23 mouse cellular contexts compared by ENCODE assay signal in genomic region chrX:7456851-7457250, GRCm38 (mm10).
DNase-seq lines count a peak whose midpoint lies in the region; ATAC-seq lines count a peak whose summit lies in the region.
"Had no signal": no experiment of that assay in that cellular context is flagged by ENCODE, and none has a peak within 500 bp of the region (broad histone marks: within the 10 kb centered on the region; RNA-seq: fewer than 3 reads in every experiment).

No protein-coding gene starts in this region.

- H3K27ac ChIP-seq in embryonic facial prominence, embryonic 14.5 days (replicated peaks; ENCODE audit: low read depth, low read length): no peak overlapping the region
- no peak overlapping the region for H3K27ac ChIP-seq in embryonic facial prominence, embryonic 10.5 days (replicated peaks)
- H3K27ac ChIP-seq in liver, embryonic 12.5 days: no peak overlapping the region
- H3K27ac ChIP-seq: embryonic facial prominence, embryonic 13.5 days; forebrain, embryonic 13.5 days; forebrain, embryonic 15.5 days had no signal

- no peaks in the 10 kb centered on the region for H3K36me3 ChIP-seq in embryonic facial prominence, embryonic 14.5 days (ENCODE audit: control insufficient read depth, insufficient read depth, low read length)
- no peaks in the 10 kb centered on the region for H3K36me3 ChIP-seq in embryonic facial prominence, embryonic 10.5 days (replicated peaks)
- no peaks in the 10 kb centered on the region for H3K36me3 ChIP-seq in liver, embryonic 12.5 days
- H3K36me3 ChIP-seq: embryonic facial prominence, embryonic 13.5 days; forebrain, embryonic 15.5 days; G1E had no signal

- H3K4me2 ChIP-seq in embryonic facial prominence, embryonic 14.5 days (ENCODE audit: low read depth, low read length): no peak overlapping the region
- H3K4me2 ChIP-seq in liver, embryonic 12.5 days: no peak overlapping the region
- H3K4me2 ChIP-seq: embryonic facial prominence, embryonic 13.5 days; forebrain, embryonic 13.5 days; forebrain, embryonic 15.5 days had no signal

- peak; percentile 57 for DNase-seq in embryonic facial prominence, embryonic 14.5 days (ENCODE audit: low spot score)
- no peak for DNase-seq in embryonic facial prominence, embryonic 10.5 days (ENCODE audit: low spot score)
- peak; percentile 1 for DNase-seq in lung, postnatal 36 days
- no peak for DNase-seq in lung, adult 18-20 months
- DNase-seq in NIH3T3 (ENCODE audit: low read depth): peak; percentile 9
- DNase-seq: adrenal gland, adult 2 months; adrenal gland, postnatal 10 days; adrenal gland, postnatal 25 days; B cell, adult 2 months; cerebellum, adult 11 months; cerebellum, adult 2 months; cerebellum, adult 9-10 months; cerebellum, postnatal 10 days; cerebellum, postnatal 25 days; forebrain, postnatal 0 days had no signal

- no peak overlapping the region for H3K9ac ChIP-seq in embryonic facial prominence, embryonic 14.5 days (ENCODE audit: low read depth, low read length)
- no peak overlapping the region for H3K9ac ChIP-seq in liver, embryonic 12.5 days
- H3K9ac ChIP-seq: embryonic facial prominence, embryonic 13.5 days; forebrain, embryonic 13.5 days; forebrain, embryonic 15.5 days; forebrain, postnatal 0 days had no signal

- H3K4me1 ChIP-seq in embryonic facial prominence, embryonic 14.5 days (ENCODE audit: control insufficient read depth, insufficient read depth, low read length): no peaks in the 10 kb centered on the region
- no peaks in the 10 kb centered on the region for H3K4me1 ChIP-seq in embryonic facial prominence, embryonic 10.5 days
- no peaks in the 10 kb centered on the region for H3K4me1 ChIP-seq in liver, embryonic 12.5 days
- H3K4me1 ChIP-seq: embryonic facial prominence, embryonic 13.5 days; forebrain, embryonic 13.5 days; forebrain, embryonic 15.5 days had no signal

- 65% methylated on average over 4 of the region's 4 CpGs for WGBS in embryonic facial prominence, embryonic 14.5 days
- 81% methylated on average over 4 of the region's 4 CpGs for WGBS in embryonic facial prominence, embryonic 10.5 days
- 66% methylated on average over 4 of the region's 4 CpGs for WGBS in liver, embryonic 12.5 days (ENCODE audit: insufficient replicate concordance)

- ATAC-seq in embryonic facial prominence, embryonic 14.5 days (ENCODE audit: low read depth): no peak
- ATAC-seq in activated CD4-positive, CD25-positive, alpha-beta regulatory T cell, adult 4 months: no peak
- ATAC-seq in liver, embryonic 12.5 days: no peak
- ATAC-seq: CD4-positive, CD25-positive, alpha-beta regulatory T cell, adult 4 months; forebrain, embryonic 13.5 days; forebrain, embryonic 15.5 days; forebrain, postnatal 0 days had no signal

- H3K27me3 ChIP-seq in embryonic facial prominence, embryonic 14.5 days (replicated peaks; ENCODE audit: control insufficient read depth, insufficient read depth, low read length): no peaks in the 10 kb centered on the region
- no peaks in the 10 kb centered on the region for H3K27me3 ChIP-seq in embryonic facial prominence, embryonic 10.5 days (replicated peaks; ENCODE audit: low read depth, poor library complexity, severe bottlenecking)
- H3K27me3 ChIP-seq in liver, embryonic 12.5 days (replicated peaks): no peaks in the 10 kb centered on the region
- H3K27me3 ChIP-seq: CH12.LX; embryonic facial prominence, embryonic 13.5 days; forebrain, embryonic 13.5 days; forebrain, embryonic 15.5 days had no signal

- H3K4me3 ChIP-seq in embryonic facial prominence, embryonic 14.5 days (ENCODE audit: low read depth, low read length): no peak overlapping the region
- no peak overlapping the region for H3K4me3 ChIP-seq in embryonic facial prominence, embryonic 10.5 days
- no peak overlapping the region for H3K4me3 ChIP-seq in liver, embryonic 12.5 days
- H3K4me3 ChIP-seq: embryonic facial prominence, embryonic 13.5 days; forebrain, embryonic 13.5 days; forebrain, embryonic 15.5 days had no signal

- H3K9me3 ChIP-seq in embryonic facial prominence, embryonic 14.5 days (ENCODE audit: control insufficient read depth, low read length): no peaks in the 10 kb centered on the region
- no peaks in the 10 kb centered on the region for H3K9me3 ChIP-seq in embryonic facial prominence, embryonic 10.5 days
- no peaks in the 10 kb centered on the region for H3K9me3 ChIP-seq in liver, embryonic 12.5 days (replicated peaks)
- H3K9me3 ChIP-seq: embryonic facial prominence, embryonic 13.5 days; forebrain, embryonic 13.5 days; forebrain, embryonic 15.5 days; G1E had no signal

Comparison
In these comparisons a context has a peak if more than half of its experiments do, and no peak if none do; other contexts are left out.
1. DNase-seq: peak in embryonic facial prominence, embryonic 14.5 days (single experiment), lung, postnatal 36 days (single experiment) and NIH3T3 (single experiment); none in embryonic facial prominence, embryonic 10.5 days (single experiment) and lung, adult 18-20 months (0 of 2).